Mouse (Mus musculus): Measurements from ENCODE around the gene Eci3. TPM values are rescaled to one million over a fixed set of nuclear protein-coding genes. Genes with fewer than 3 reads are reported as not detected.
"Not testable (repeated sequence)": the region's sequence is repeated elsewhere in the genome, so short reads cannot be mapped to it uniquely, and the experiment has no call there.

The Eci3 gene
- polyA plus RNA-seq, 1 experiment = not detected

DNA sequence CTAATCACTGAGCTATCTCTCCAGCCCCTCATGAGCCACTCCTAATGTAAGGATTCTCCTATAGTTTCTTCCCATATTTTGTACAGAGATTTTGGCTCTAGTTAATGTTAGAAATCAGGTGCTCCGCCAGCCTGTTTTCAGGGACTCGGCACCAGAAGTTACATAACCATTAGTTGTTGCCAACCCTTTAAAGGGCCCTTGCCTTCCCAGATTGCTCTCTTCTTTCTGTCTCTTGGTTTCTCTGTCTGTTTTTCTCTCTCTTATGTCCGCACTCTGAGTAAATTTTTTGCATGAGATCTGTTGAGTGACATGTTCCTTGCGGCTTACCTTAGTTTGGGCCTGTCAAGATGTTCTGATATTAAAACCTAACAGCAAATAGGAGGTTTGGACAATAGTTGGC, 12.5 kb upstream of the Eci3 start:
- TF ChIP-seq POLR2A (IDR thresholded peaks at IDR 0.05; ENCODE audit: extremely low read depth, insufficient read depth, low read length) = no peak
- Histone ChIP-seq H3K4me1 (ENCODE audit: control insufficient read depth, insufficient read depth, low read length) (no peaks in the 10 kb centered on the region), H3K27ac (ENCODE audit: insufficient read depth, low read length) (no peak overlapping the region), H3K4me3 (ENCODE audit: insufficient read depth, low read length) (no peak overlapping the region)

DNA sequence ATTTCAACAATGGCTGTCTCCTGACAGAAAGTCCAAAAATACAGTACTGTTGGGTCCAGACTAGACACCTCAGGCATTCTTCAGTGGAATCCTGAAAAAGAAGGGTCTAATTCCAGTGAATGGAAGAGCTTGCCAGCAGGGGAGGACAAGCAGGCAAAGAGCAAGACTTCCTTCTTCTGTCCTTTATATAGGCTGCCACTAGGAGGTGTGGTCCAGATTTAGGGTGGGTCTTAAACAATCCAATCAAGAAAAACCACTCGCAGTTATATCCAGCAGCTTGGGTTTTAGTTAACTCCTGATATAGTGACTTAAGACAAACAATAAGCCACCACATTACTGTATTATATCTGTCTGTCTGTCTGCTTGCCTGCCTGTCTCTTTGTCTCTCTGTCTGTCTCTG, 10.2 kb upstream of the Eci3 start:
- TF ChIP-seq POLR2A (IDR thresholded peaks at IDR 0.05; ENCODE audit: extremely low read depth, insufficient read depth, low read length) (no peak), CTCF (IDR thresholded peaks at IDR 0.05; ENCODE audit: extremely low read depth, insufficient read depth, low read length) (no peak)
- Histone ChIP-seq H3K27ac (ENCODE audit: insufficient read depth, low read length) (no peak overlapping the region), H3K4me1 (ENCODE audit: control insufficient read depth, insufficient read depth, low read length) (no peaks in the 10 kb centered on the region), H3K4me3 (ENCODE audit: insufficient read depth, low read length) (no peak overlapping the region)

DNA sequence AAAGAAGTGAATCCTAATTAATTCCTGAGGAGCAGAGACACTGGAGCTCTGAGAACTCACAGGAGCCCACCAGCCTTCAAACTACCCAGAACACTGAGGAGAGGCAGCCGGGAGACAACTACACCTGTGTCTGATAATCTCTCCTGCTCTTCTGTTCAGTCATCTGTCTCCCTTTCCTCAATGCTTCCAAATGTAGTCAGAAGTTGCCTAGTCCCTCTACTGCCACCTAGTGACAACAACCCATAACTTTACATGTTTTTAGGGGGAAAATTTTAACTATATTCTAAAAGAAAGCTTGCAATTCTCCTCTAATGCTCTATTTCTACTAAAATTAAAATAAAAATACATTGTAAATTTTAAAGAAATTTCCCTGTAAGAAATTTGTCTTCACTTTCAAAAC, 9.5 kb upstream of the Eci3 start:
- TF ChIP-seq POLR2A (IDR thresholded peaks at IDR 0.05; ENCODE audit: extremely low read depth, insufficient read depth, low read length) (no peak), CTCF (IDR thresholded peaks at IDR 0.05; ENCODE audit: extremely low read depth, insufficient read depth, low read length) (peak; percentile 15; the same call in 1 of the 2 replicates)
- Histone ChIP-seq H3K27ac (ENCODE audit: insufficient read depth, low read length) (no peak overlapping the region), H3K4me3 (ENCODE audit: insufficient read depth, low read length) (no peak overlapping the region), H3K4me1 (ENCODE audit: control insufficient read depth, insufficient read depth, low read length) (no peaks in the 10 kb centered on the region)

DNA sequence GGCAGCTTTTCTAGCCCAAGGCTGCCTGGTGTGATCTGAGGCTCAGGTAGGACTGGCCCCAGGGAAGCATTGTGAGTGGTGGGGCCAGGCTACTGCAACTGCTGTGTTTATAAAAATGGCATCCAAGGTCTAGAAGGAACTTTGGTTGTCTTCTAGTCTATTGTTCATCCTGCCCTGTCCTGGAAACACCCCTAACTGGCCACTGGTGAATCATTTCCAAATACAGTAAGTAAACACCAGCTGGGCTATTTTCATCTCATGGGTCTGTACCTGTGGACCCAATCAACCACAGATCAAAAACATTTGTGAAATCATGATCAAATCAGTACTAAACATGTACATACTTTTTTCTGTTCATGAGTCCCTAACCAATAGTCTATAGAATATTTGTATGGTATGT, 8.8 kb upstream of the Eci3 start:
- not testable (repeated sequence) for H3K27ac ChIP-seq (ENCODE audit: insufficient read depth, low read length); H3K4me3 ChIP-seq (ENCODE audit: insufficient read depth, low read length); H3K4me1 ChIP-seq (ENCODE audit: control insufficient read depth, insufficient read depth, low read length)

DNA sequence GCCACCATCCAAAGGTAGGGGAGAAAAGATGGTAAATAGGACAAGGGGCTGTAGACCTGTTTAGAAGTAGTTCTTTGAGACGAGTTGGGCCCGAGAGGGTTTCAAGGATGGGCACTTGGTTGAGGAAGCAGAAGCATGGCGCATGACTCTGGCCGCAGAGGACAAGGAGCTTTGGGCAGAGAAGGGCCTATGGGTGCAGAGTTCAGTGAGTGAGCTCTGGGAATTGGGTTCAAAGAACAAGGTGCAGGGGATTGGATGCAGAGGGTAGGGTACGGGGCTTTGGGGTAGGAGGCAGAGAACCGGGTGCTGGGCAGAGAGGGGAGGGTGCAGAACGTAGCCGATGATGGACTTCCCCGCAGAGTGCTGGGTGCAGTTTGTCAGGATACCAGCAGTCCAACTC, 2.0 kb upstream of the Eci3 start:
- H3K4me3 ChIP-seq (ENCODE audit: insufficient read depth, low read length); H3K4me1 ChIP-seq (ENCODE audit: control insufficient read depth, insufficient read depth, low read length): not testable (repeated sequence)

DNA sequence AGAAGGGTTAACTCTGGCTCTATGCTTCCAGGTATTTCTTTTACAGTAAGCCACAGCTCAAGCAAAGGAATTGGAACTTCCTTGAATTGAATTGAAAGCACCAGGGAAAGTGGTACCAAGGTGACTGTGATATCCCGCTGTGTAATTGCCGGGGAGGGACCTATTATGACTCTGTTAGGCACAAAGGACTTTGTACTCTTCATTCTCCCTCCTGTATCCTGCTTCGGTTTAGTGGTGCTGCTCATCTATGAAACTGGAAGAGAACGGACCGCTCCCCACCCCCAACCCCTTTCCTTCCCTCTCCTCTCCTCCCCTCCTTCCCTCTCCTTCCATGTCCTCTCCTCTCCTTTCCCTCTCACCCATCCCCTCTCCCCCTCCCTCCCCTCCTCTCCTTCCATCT, 1.3 kb upstream of the Eci3 start:
- no peak for TF ChIP-seq CTCF (IDR thresholded peaks at IDR 0.05; ENCODE audit: extremely low read depth, insufficient read depth, low read length)
- no peak for TF ChIP-seq POLR2A (IDR thresholded peaks at IDR 0.05; ENCODE audit: extremely low read depth, insufficient read depth, low read length)
- H3K4me3 ChIP-seq (ENCODE audit: insufficient read depth, low read length) = no peak overlapping the region

More for the DNA sequence above, 2.0 kb upstream of the Eci3 start:
- H3K27ac ChIP-seq (ENCODE audit: insufficient read depth, low read length) = not testable (repeated sequence)

DNA sequence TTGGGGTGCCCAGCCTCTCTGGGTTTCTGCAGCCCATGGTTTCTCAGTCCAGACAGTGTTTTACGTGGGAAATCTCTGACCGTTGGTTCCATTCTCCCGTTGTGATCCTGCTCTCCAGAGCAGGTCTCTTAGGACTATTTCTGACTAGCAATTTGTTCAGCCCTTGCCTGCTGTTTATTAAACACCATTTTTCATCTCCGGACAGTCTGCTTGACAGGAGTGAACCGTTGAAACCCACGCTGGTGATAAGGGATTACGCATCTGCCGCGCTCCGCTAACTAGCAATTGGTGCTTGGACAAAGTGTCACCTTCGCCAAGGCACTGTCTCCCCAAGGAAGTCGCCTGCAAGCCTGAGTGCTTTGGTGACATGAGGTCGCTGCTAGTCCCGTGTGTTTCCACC, 809 bp upstream of the Eci3 start:
- no peak for TF ChIP-seq POLR2A (IDR thresholded peaks at IDR 0.05; ENCODE audit: extremely low read depth, insufficient read depth, low read length)
- TF ChIP-seq CTCF (IDR thresholded peaks at IDR 0.05; ENCODE audit: extremely low read depth, insufficient read depth, low read length) = no peak
- Histone ChIP-seq H3K4me1 (ENCODE audit: control insufficient read depth, insufficient read depth, low read length) (peaks cover 2% of the 10 kb centered on the region), H3K4me3 (ENCODE audit: insufficient read depth, low read length) (no peak overlapping the region)

More for the DNA sequence above, 1.3 kb upstream of the Eci3 start:
- H3K4me1 ChIP-seq (ENCODE audit: control insufficient read depth, insufficient read depth, low read length) = peaks cover 2% of the 10 kb centered on the region
- H3K27ac ChIP-seq (ENCODE audit: insufficient read depth, low read length) = no peak overlapping the region

DNA sequence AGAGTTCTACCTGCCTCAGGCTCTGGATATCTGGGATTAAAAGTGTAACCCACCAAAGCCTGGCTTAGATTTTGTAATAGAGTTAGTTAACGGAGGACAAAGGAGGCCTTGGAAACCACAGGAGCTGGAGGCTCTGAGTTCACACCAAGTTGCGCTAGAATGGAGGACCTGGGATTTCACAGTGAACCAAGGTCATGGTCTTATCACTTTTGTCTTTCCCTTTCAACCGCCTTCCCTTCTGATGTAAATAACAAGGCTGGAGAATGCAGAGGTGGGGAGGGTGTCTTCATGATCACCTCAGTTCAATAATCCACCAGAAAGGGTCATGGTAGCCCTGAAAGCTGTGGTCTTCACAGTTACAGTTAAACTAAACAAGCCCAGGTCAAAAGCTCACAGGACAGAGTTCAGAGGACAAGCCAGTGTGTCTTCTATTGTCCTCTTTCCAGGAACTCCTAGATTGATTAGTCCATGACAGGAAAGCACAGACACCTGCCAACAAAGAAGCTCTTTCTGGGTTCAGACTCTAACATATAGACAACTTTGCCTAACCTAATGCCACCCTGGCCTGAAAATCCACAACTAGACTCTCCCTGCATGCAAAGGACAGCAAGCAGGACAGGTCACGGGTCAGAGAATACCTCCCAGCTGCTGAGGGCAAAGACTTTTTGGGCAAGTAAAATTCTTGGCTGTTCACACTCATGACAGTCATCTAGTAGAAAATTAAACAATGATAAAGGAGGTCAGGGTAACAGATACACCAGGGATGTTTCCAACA, 2.4 kb downstream of the Eci3 start:
- Histone ChIP-seq H3K4me3 (ENCODE audit: insufficient read depth, low read length) (no peak overlapping the region), H3K4me1 (ENCODE audit: control insufficient read depth, insufficient read depth, low read length) (peaks cover 2% of the 10 kb centered on the region), H3K27ac (ENCODE audit: insufficient read depth, low read length) (no peak overlapping the region)
- TF ChIP-seq CTCF (IDR thresholded peaks at IDR 0.05; ENCODE audit: extremely low read depth, insufficient read depth, low read length) (no peak), POLR2A (IDR thresholded peaks at IDR 0.05; ENCODE audit: extremely low read depth, insufficient read depth, low read length) (no peak)

More for the DNA sequence above, 809 bp upstream of the Eci3 start:
- H3K27ac ChIP-seq (ENCODE audit: insufficient read depth, low read length) = no peak overlapping the region

DNA sequence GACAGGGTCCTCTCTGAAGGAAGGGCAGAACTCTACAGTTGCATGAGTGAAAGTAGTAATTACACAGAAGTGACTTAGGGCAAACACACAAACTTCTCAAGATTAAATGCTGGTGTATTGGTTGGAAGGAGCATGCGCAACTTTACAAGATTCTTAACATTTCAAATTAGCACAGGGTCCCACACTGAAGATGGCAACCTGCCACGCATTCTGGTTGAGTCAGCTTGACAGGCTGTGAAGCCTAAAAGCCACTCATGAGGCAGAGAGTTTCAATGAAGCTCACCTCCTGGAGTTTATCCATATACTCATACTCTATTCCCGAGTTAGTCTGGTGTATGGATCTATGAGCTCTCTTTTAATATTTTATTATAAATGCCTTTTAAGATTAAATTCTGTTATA, 5.5 kb downstream of the Eci3 start:
- H3K27ac ChIP-seq (ENCODE audit: insufficient read depth, low read length); H3K4me3 ChIP-seq (ENCODE audit: insufficient read depth, low read length); H3K4me1 ChIP-seq (ENCODE audit: control insufficient read depth, insufficient read depth, low read length): not testable (repeated sequence)

DNA sequence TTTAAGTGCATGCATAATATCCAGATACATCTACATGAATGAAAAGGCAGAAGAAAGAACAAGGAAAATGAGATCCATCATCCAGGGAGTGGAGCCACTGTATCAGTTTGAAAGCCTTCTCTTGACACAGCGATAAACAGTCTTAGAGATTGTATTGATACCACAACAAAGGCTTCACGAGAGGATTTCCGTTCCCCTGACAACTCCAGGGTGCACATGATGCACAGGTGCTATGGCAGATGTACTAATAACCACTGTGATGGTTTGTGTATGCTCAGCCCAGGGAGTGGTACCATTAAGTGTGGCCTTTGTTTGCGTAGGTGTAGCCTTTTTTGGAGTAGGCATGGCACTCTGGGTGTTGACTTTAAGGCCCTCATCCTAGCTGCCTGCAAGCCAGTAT, 6.7 kb downstream of the Eci3 start:
- no peaks in the 10 kb centered on the region for H3K4me1 ChIP-seq (ENCODE audit: control insufficient read depth, insufficient read depth, low read length)
- TF ChIP-seq CTCF (IDR thresholded peaks at IDR 0.05; ENCODE audit: extremely low read depth, insufficient read depth, low read length) = no peak
- no peak for TF ChIP-seq POLR2A (IDR thresholded peaks at IDR 0.05; ENCODE audit: extremely low read depth, insufficient read depth, low read length)
- H3K4me3 ChIP-seq (ENCODE audit: insufficient read depth, low read length) = no peak overlapping the region
- H3K27ac ChIP-seq (ENCODE audit: insufficient read depth, low read length) = no peak overlapping the region

DNA sequence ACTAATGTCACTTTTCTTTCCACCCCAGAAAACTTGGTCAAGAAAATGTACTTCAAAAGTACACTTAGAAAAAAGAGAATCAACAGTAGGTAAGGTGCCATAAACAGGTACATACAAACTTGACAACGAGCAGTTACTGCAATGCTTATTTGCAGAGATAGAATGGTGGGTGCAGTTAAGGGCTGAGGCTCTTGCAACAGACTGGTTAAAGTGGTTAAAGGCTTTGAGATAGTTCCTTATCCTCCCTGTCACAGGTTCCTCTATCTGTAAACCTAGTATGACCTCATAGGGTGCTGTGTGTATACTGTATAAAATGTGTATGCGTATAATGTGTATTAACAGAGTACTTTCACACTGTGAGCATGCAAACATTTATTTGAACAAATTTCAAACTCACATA, 12.2 kb downstream of the Eci3 start:
- not testable (repeated sequence) for H3K27ac ChIP-seq (ENCODE audit: insufficient read depth, low read length); H3K4me1 ChIP-seq (ENCODE audit: control insufficient read depth, insufficient read depth, low read length); H3K4me3 ChIP-seq (ENCODE audit: insufficient read depth, low read length)
